Mouse (Mus musculus) cerebral cortex, adult 2 months (tissue): ENCODE data around the gene Gm49342.

Source experiments
- WGBS: fragments of 180-500 bp; shearing (Covaris S2); methylation state at CpG from one replicate; pipeline ENCODE4 v1.1.7; 2018; 5-methylcytosine and 5-hydroxymethylcytosine counted together

The Gm49342 gene

GRCm38 (mm10) chr14:50943932-50944667 is at the start of gene Gm49342:
TSS of gene Gm49342 (plus strand) at chr14:50944517.
- WGBS, result 7% methylated on average over 31 of the region's 31 CpGs

- 15% methylated on average over 19 of the region's 19 CpGs for WGBS
These were observed 48.2 kb upstream of the Gm49342 start for GRCm38 (mm10) chr14:50895985-50896746.

GRCm38 (mm10) chr14:50896747-50897373 is 47.5 kb upstream of the Gm49342 start:
- WGBS, result 17% methylated on average over 23 of the region's 23 CpGs

DNA sequence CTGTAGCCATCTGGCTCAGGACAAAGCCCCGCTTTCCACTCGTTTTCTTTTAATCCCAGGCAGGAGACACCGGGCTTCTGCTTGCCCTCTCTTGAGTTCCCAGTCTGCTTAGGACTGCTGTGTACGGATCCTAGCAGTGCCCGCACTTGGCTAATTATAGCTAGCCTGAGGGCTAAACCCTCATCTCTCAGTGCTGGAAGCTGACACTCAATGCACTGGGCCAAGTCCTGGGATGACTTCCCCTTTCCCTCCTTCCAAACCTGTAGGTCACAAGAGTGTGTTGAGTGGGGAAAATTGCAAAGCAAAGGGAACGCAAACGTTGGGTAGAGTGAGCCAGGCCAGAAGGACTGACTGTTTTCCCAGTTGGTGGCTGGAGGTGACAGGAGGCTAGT is 46.9 kb upstream of the Gm49342 start, which contains the start of gene Klhl33:
Klhl33 (minus strand) TSS at position 134 of the 392 bp plus-strand sequence.
- WGBS, result 53% methylated on average over 7 of the region's 7 CpGs

GRCm38 (mm10) chr14:50897992-50898391 is 46.3 kb upstream of the Gm49342 start:
- 93% methylated on average over 2 of the region's 2 CpGs for WGBS

DNA sequence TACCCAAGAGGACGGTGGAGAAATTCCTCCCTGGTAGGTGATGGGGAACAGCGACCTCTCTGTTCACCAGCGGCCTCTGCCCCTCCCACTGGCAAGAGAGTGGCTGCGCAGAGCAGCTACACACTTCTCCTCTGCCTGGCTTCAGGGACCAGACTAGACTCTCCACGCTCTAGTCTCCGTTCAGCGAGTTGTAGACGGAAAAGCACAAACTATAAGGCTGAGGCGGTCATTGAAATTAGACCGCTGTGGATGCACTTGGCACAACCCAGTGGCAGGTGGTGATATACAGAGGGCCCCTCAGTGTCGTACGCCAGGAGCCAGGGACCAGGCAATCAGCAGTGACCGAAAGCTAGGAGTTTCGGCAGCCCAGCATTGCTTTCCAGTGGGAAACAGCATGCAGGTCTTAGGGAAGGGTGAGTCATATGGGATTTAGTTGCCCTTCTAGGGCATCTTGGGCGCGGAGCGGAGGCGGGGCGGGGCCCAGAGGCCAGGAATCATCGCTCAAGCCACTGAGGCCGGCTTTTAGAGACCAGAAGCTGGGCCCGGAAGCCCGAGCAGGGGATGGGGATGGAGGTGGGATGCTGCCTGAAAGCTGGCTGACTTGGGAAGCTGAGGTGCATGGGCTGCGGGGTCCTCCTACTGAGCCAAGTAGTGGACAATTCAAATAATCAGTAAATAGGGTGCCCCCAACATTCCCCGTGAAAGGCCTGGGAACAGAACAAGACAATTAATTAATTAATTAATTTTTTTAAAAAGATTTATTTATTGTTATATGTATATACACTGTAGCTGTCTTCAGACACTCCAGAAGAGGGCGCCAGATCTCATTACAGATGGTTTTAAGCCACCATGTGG is 40.1 kb upstream of the Gm49342 start:
- WGBS, result 8% methylated on average over 26 of the region's 26 CpGs

DNA sequence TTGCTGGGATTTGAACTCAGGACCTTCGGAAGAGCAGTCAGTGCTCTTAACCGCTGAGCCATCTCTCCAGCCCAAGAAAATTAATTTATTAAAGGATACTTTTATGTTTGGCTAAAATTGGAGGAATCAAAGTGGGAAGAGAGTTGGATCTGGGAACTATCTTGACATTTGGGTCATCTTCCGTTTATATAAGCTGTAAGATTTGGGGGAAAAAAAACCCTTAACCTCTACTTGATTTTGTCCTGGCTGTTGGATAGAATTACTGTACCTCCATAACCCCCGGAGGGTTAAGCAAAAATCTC is 39.5 kb upstream of the Gm49342 start:
- 87% methylated on average over 4 of the region's 4 CpGs for WGBS

DNA sequence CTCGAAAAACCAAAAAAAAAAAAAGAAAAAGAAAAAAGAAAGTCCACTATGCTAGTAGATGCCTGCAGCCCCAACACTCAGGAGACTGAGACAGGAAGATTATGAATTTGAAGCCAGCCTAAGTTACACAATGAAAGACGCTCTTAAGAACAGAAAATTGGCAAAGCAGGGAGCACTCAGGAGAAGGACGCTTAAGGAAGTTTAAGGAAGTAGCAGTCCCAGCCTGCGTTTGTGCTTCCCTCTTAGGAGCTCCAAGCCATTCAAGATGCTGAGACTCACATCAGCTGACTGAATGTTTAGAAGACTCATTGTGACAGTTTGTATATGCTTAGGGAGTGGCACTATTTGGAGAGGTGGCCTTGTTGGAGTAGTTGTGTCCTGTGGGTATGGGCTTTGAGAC is 36.2 kb upstream of the Gm49342 start:
- 77% methylated on average over 4 of the region's 4 CpGs for WGBS

DNA sequence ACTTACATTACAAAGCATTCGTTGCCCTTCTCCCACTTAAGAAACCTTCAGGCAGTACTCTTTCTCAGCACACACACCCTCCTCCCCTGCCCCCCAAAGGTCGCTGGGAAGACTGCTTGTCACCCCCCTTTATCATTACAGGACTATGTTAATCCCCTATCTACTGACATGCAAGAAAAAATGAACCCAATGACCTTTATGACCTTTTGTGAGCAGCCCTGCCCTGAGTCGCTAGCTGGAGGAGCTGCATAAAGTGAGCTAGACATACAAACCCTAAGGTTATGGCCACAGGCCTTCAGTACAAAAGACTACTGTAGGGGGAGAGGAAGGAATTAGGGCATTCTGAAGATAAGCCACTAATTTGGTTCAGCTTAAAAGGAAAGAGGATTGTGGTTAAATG is 33.0 kb upstream of the Gm49342 start:
- 70% methylated on average over 3 of the region's 3 CpGs for WGBS

GRCm38 (mm10) chr14:50923437-50923836 is 20.9 kb upstream of the Gm49342 start:
- WGBS, result 78% methylated on average over 1 of the region's 1 CpGs

DNA sequence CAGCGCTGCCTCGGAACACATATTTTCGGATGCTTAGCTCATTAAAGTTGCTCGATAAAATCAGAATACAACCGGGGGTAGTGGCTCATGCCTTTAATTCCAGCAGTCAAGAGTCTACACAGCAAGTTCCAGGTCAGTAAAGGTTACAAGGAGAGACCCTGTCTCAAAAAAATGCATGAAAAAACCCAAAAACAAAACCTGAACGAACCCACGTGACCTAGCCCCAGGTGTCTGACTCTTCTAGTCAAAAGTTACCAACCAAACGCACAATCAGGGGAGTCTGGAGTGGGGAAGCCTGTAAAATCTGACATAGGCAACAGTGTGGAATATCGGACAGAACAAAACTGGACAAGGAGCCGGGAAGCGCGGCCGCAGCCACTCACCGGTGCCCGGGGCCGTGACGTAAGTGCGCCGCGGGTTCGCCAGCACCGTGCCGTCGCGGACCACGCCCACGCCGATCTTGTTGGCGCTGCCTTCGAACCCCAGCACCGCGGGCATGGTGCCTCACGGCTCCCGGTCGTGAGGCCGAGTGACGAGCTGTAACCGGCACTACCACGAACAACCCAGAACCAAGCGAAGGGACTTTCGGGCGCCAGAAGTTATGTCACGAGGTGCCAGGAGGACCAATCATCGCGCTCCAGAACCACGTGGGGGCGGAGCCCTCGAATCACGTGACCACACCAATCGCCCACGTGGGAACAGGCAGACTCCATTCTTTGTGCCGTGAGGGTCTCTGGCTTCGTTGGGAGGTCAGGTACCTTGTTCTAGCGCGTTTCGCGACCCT is 19.8 kb upstream of the Gm49342 start, which contains the start of the genes Osgep and Apex1:
Osgep (minus strand) TSS at position 613 of the 784 bp plus-strand sequence.
Apex1 (plus strand) TSS at position 688 of the 784 bp plus-strand sequence.
- WGBS, result under 1% methylated on average over 57 of the region's 57 CpGs

- 2% methylated on average over 38 of the region's 38 CpGs for WGBS
These were observed 19.0 kb upstream of the Gm49342 start for GRCm38 (mm10) chr14:50925111-50925920.

DNA sequence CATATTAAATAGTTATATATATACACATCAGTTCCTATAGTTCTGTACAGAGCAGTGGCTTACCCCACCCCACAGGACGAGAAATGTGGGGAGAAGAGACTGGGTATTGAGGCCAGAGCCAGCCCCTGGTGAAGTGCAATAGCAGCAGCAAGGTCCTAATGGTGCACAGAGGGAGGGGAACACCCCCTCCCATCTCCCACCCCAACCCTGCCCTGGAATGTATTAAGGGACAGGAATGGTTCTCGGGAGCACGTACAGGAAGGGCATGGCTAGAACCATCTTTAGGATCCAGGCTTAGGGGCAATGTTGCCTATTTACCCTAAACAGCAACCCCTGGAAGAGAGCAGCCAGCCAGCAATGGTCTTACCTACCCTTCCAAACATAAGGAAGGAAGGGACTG is 17.0 kb upstream of the Gm49342 start:
- WGBS, result 66% methylated on average over 3 of the region's 3 CpGs

DNA sequence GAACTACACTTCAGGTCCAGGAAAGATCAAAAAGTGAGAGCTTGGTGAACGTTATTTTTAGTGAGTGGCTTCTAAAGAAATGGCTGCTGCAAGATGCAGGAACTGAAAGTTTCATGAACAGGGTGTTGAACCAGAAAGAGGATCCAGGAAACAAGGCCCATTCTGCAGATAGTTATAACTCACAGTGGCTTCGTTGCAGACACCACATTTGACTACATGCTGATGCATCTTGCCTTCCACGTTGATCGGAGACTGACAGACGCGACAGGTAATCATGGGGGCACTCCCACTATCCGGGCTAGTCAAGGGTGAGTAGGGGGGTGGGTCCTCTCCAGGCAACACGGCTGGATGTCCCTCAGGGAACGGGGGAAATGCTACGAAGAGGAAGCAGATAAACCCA is 14.4 kb upstream of the Gm49342 start:
- WGBS, result 6% methylated on average over 10 of the region's 10 CpGs

DNA sequence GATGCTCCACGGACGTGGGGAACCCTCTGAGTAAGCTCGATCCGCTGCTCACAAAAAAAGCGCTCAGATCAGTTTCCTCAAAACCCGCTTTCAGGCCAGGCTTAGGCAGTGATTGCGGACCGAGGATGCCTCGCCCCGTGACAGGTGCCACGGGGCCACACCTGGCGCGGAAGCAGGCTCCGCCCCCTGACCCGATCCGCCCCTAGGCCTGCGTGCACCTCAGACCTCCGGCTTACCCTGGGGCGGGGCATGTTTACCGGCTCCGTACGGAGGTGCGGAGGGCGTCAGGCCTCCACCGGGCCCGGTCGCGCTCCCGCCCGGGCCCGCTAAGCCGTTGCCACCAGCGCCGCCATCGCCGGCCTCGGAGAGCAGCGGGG is 14.0 kb upstream of the Gm49342 start:
- WGBS, result under 1% methylated on average over 38 of the region's 38 CpGs

DNA sequence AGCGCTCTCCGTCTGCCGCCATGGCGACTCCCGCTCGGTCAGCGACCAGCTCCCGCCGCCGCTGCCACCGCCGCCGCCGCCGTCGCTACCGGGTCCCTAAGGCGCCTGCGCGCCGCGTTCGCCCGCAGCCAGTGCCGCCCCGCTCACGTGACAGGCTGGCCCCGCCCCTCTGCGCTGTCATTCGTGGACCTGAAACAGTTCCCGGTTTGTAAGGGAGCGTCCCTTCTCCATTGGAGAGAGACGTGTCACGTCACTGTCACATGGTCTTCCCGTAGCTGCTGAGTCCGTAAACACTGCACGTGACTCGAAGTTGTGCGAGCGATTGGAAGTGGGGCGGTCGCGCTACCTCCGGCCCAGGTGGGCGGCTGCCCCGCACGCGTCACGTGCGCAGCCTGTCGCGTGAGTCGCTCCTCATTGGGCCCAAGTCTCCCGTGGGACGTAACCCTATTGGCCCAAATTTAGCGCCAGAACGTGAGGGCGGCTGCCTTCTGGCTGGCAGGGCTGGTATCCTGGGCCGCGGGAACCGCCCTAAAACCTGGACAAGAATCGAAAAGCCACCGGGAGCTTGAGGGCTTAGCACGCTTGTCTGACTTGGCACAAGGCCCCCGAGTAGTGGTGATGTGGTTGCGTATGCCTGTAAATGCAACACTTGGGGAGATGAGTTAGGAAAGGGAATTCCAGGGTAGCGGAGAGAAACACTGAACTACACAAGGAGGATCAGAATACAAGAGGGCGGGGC is 13.4 kb upstream of the Gm49342 start, which contains the start of the genes Pip4p1 and Pnp:
Pip4p1 (minus strand) TSS at position 103 of the 739 bp plus-strand sequence.
Pnp (plus strand) TSS at position 329 of the 739 bp plus-strand sequence.
- under 1% methylated on average over 66 of the region's 68 CpGs for WGBS

DNA sequence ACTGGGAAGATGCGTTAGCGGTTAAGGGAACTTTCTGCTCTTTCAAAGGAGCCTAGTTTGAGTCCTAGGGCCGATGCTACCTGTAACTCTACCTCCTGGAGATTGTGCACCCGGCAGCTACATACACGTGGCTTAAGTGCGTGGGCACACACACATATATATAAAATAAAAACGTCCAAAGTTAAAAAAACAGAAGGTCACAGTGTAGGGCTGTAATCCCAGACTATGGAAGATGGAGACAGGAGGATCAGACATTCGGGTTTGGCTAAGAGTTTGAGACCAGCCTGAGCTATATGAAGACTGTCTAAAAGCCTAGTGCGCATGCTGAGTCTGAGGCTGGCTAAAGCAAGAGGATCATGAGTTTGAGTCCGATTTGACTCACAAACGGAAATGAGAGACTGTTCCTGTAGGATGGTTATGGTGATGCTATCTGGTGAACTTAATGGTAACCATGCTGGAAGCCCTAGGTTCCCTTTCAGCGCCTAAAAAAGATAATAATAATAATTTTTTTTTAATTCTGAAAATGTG is 12.8 kb upstream of the Gm49342 start:
- 5% methylated on average over 12 of the region's 12 CpGs for WGBS

- 58% methylated on average over 1 of the region's 1 CpGs for WGBS
These were observed 7.7 kb upstream of the Gm49342 start for GRCm38 (mm10) chr14:50936649-50937048.
